Mouse (Mus musculus) subcutaneous adipose tissue, adult 2 months (tissue): ENCODE results near the gene Meioc. TPM values are rescaled to one million over a fixed set of nuclear protein-coding genes. Genes with fewer than 3 reads are reported as not detected.

ENCODE experiments used
- polyA plus RNA-seq: library from polyadenylated mRNA; depleted of rRNA; stranded (reverse); fragments of >200 nt; gene quantifications from 2 replicates; pipeline ENCODE4 v1.2.3, GENCODE M21; 2012; ENCODE audit warnings: low replicate concordance; rRNA removed

The Meioc gene
- polyA plus RNA-seq: not detected in 2 replicates

GRCm38 (mm10) chr11:102663416-102663815 is at the start of gene Meioc:
Gene Meioc (plus strand): TSS chr11:102663716.

GRCm38 (mm10) chr11:102697338-102698017 is 34.0 kb downstream of the Meioc start, which contains the start of gene Ccdc43:
Gene Ccdc43 (minus strand): TSS chr11:102697782.

Other genes starting within 250 kb of the Meioc start
- gene Grn, start 233.4 kb upstream of the Meioc start, polyA plus RNA-seq: 332 and 384 TPM in 2 replicates
- gene Fam171a2, start 216.0 kb upstream of the Meioc start, polyA plus RNA-seq: 10.4 and 71.8 TPM in 2 replicates
- gene Itga2b, start 193.6 kb upstream of the Meioc start, polyA plus RNA-seq: 5.7 and 10.0 TPM in 2 replicates
- 12.9 and 19.4 TPM in 2 replicates for gene Gpatch8, start 107.3 kb upstream of the Meioc start, polyA plus RNA-seq
- 3.0 and 6.1 TPM in 2 replicates for gene Gm11627, start 84.3 kb upstream of the Meioc start, polyA plus RNA-seq
- gene Fzd2, start 59.3 kb upstream of the Meioc start, polyA plus RNA-seq: 14.0 and 112 TPM in 2 replicates
- gene Ccdc43, start 34.1 kb downstream of the Meioc start, polyA plus RNA-seq: 9.4 and 9.5 TPM in 2 replicates
- 4.0 and 13.2 TPM in 2 replicates for gene Adam11, start 97.7 kb downstream of the Meioc start, polyA plus RNA-seq
- 26.2 and 29.0 TPM in 2 replicates for gene Gjc1, start 156.0 kb downstream of the Meioc start, polyA plus RNA-seq
- gene Higd1b, start 172.1 kb downstream of the Meioc start, polyA plus RNA-seq: 18.1 and 21.9 TPM in 2 replicates
- 68.8 and 102 TPM in 2 replicates for gene Eftud2, start 217.3 kb downstream of the Meioc start, polyA plus RNA-seq
- gene Ccdc103, start 217.5 kb downstream of the Meioc start, polyA plus RNA-seq: 0.10 and 0.22 TPM in 2 replicates
- not detected in 2 replicates for gene Fam187a, start 221.5 kb downstream of the Meioc start, polyA plus RNA-seq
- gene Gfap, start 237.2 kb downstream of the Meioc start, polyA plus RNA-seq: 0.06 and 2.0 TPM in 2 replicates